In genomic region chr5:144733953-144734352, GRCm38 (mm10) we compare ENCODE assay signal across 10 mouse cellular contexts. TPM values are rescaled to one million over a fixed set of nuclear protein-coding genes. Genes with fewer than 3 reads are reported as not detected.
DNase-seq lines count a peak whose midpoint lies in the region; ATAC-seq and TF ChIP-seq lines count a peak whose summit lies in the region.
"Had no signal": no experiment of that assay in that cellular context is flagged by ENCODE, and none has a peak within 500 bp of the region (broad histone marks: within the 10 kb centered on the region; RNA-seq: fewer than 3 reads in every experiment).

No protein-coding gene starts in this region.

- peak; percentile 77 for DNase-seq in hindbrain, embryonic 10.5 days (ENCODE audit: low spot score)
- DNase-seq in ES-E14 (ENCODE audit: low read depth, low spot score) = peak; percentile 74
- DNase-seq in c-Kit-positive CD71-positive TER-119-positive erythroid progenitor cells, embryonic 14.5 days (ENCODE audit: low spot score) = peak; percentile 28
- peak; percentile 70 to 89 for DNase-seq in layer of hippocampus, adult 2 months (ENCODE audit: low spot score in 2 of 2)
- peak; percentile 71 for DNase-seq in lung, postnatal 10 days
- DNase-seq in spleen, adult 2 months (ENCODE audit: low read depth in 1 of 2, low spot score in 2 of 2) = peak in 1 of 2 experiments; percentile 20

- no peak for ATAC-seq in hindbrain, embryonic 12.5 days (ENCODE audit: low FRiP score)
- peak; percentile 25; the same call in 1 of the 2 replicates for ATAC-seq in frontal cortex, adult (ENCODE audit: low TSS enrichment)

- H3K4me3 ChIP-seq in hindbrain, embryonic 10.5 days = no peak overlapping the region
- H3K4me3 ChIP-seq in hindbrain, embryonic 12.5 days = no peak overlapping the region
- no peak overlapping the region for H3K4me3 ChIP-seq in ES-E14 (ENCODE audit: insufficient read depth in 1 of 2, low read depth in 1 of 2, low read length in 2 of 2, poor library complexity in 1 of 2, severe bottlenecking in 1 of 2)
- no peak overlapping the region for H3K4me3 ChIP-seq in layer of hippocampus, adult 2 months
- no peak overlapping the region for H3K4me3 ChIP-seq in spleen, adult 2 months (ENCODE audit: extremely low read depth, insufficient read depth, insufficient read length)
- H3K4me3 ChIP-seq: embryonic facial prominence, embryonic 12.5 days had no signal

- H3K27me3 ChIP-seq in hindbrain, embryonic 10.5 days (ENCODE audit: insufficient read depth, poor library complexity, severe bottlenecking) = peaks cover 3% of the 10 kb centered on the region; the same call in 1 of the 2 replicates
- 0 out of 2 replicates have a peak, but pooled peaks cover 3% of the 10 kb centered on the region for H3K27me3 ChIP-seq in hindbrain, embryonic 12.5 days
- H3K27me3 ChIP-seq in spleen, adult 2 months (ENCODE audit: control insufficient read depth, insufficient read depth, low read length) = no peaks in the 10 kb centered on the region; the same call in 1 of the 2 replicates
- H3K27me3 ChIP-seq: embryonic facial prominence, embryonic 12.5 days had no signal

- TF ChIP-seq POLR2A in spleen, adult 2 months (IDR thresholded peaks at IDR 0.05; ENCODE audit: low read depth, low read length) = no peak

- no peak overlapping the region for H3K9ac ChIP-seq in hindbrain, embryonic 12.5 days
- H3K9ac ChIP-seq in ES-E14 (ENCODE audit: insufficient read depth, low read depth, low read length, poor library complexity, severe bottlenecking) = no peak overlapping the region
- H3K9ac ChIP-seq: embryonic facial prominence, embryonic 12.5 days had no signal

- in situ Hi-C loops in ES-E14 (cut with MboI; ENCODE audit: low sequenced_read_pairs in 2 of 2, unreplicated experiment in 2 of 2) = loop anchor here (5.0 to 10.0 kb wide), 3 partner anchors 209 to 349 kb away; no protein-coding TSS in a partner anchor

- H3K9me3 ChIP-seq in hindbrain, embryonic 10.5 days = no peaks in the 10 kb centered on the region
- H3K9me3 ChIP-seq in hindbrain, embryonic 12.5 days (replicated peaks) = no peaks in the 10 kb centered on the region
- no peaks in the 10 kb centered on the region for H3K9me3 ChIP-seq in ES-E14 (ENCODE audit: control insufficient read depth, insufficient read depth, low read depth, low read length)
- H3K9me3 ChIP-seq: embryonic facial prominence, embryonic 12.5 days had no signal

- H3K4me2 ChIP-seq in hindbrain, embryonic 12.5 days (replicated peaks) = no peak overlapping the region
- H3K4me2 ChIP-seq: embryonic facial prominence, embryonic 12.5 days had no signal

- no peaks in the 10 kb centered on the region for H3K36me3 ChIP-seq in hindbrain, embryonic 10.5 days
- no peaks in the 10 kb centered on the region for H3K36me3 ChIP-seq in hindbrain, embryonic 12.5 days
- no peaks in the 10 kb centered on the region for H3K36me3 ChIP-seq in ES-E14 (ENCODE audit: control insufficient read depth, insufficient read depth, low read length, poor library complexity, severe bottlenecking)
- H3K36me3 ChIP-seq in spleen, adult 2 months (ENCODE audit: control insufficient read depth, insufficient read depth, low read length) = no peaks in the 10 kb centered on the region
- H3K36me3 ChIP-seq: embryonic facial prominence, embryonic 12.5 days had no signal

- no peak overlapping the region for H3K27ac ChIP-seq in hindbrain, embryonic 10.5 days
- H3K27ac ChIP-seq in hindbrain, embryonic 12.5 days = no peak overlapping the region
- H3K27ac ChIP-seq in ES-E14 (ENCODE audit: insufficient read depth, low read depth, low read length, poor library complexity, severe bottlenecking) = no peak overlapping the region
- H3K27ac ChIP-seq in layer of hippocampus, adult 2 months = no peak overlapping the region
- H3K27ac ChIP-seq in spleen, adult 2 months (ENCODE audit: insufficient read depth, low read length) = no peak overlapping the region
- H3K27ac ChIP-seq: embryonic facial prominence, embryonic 12.5 days; macrophage had no signal

- no peaks in the 10 kb centered on the region for H3K4me1 ChIP-seq in hindbrain, embryonic 10.5 days (replicated peaks)
- no peaks in the 10 kb centered on the region for H3K4me1 ChIP-seq in hindbrain, embryonic 12.5 days
- H3K4me1 ChIP-seq in ES-E14 (ENCODE audit: control insufficient read depth in 2 of 2, insufficient read depth in 2 of 2, low read length in 2 of 2, poor library complexity in 1 of 2) = peaks cover 0 to 4% of the 10 kb centered on the region in 2 experiments; a peak in 1 of 4 replicates
- H3K4me1 ChIP-seq in spleen, adult 2 months (ENCODE audit: control insufficient read depth, insufficient read depth, insufficient read length) = no peaks in the 10 kb centered on the region
- H3K4me1 ChIP-seq: embryonic facial prominence, embryonic 12.5 days had no signal

- 31% methylated on average over 4 of the region's 4 CpGs for WGBS in hindbrain, embryonic 10.5 days
- WGBS in hindbrain, embryonic 12.5 days = 37% methylated on average over 4 of the region's 4 CpGs
- WGBS in spleen, adult 2 months = 35% methylated on average over 4 of the region's 4 CpGs

- TF ChIP-seq CTCF in layer of hippocampus, adult 2 months (conservative IDR thresholded peaks at IDR 0.05) = peak; percentile 97
- TF ChIP-seq CTCF in spleen, adult 2 months (IDR thresholded peaks at IDR 0.05; ENCODE audit: extremely low read depth, insufficient read depth, insufficient read length, insufficient replicate concordance) = 0 out of 2 replicates have a peak, but pooled peaks have one; percentile 33

TF ChIP-seq in ES-E14, 5 proteins besides CTCF, POLR2A, EP300 and RAD21:
- TF ChIP-seq ZC3H11A (IDR thresholded peaks at IDR 0.05; ENCODE audit: borderline replicate concordance, low read depth, low read length) (peak; percentile 87; the same call in 1 of the 2 replicates), MAFK (IDR thresholded peaks at IDR 0.05; ENCODE audit: insufficient read depth, low read depth, low read length) (no peak)

RNA-seq across cellular contexts. Expression of gene Tmem130, which starts 27.7 kb away (rescaled TPM):
- polyA plus RNA-seq in hindbrain, embryonic 10.5 days (2016; fragmentation: Nextera tagmentation; extraction: Ambion mirVana) = 1.6 and 13.8 TPM in 2 replicates
- polyA plus RNA-seq in hindbrain, embryonic 12.5 days (2016; fragmentation: Nextera tagmentation; extraction: Ambion mirVana) = 73.4 and 73.8 TPM in 2 replicates
- total RNA-seq in ES-E14 (2012; rRNA removed) = 1.4 and 2.1 TPM in 2 replicates
- 100 to 1,000 TPM; 126 to 132 TPM for total RNA-seq in layer of hippocampus, adult 2 months (2021)
- polyA plus RNA-seq in spleen, adult 2 months (2012; rRNA removed) = not detected in 2 replicates
- polyA plus RNA-seq: macrophage had no signal

RNA-seq across cellular contexts. Expression of gene Trrap, which starts 33.6 kb away (rescaled TPM):
- 80.3 and 80.7 TPM in 2 replicates for polyA plus RNA-seq in hindbrain, embryonic 10.5 days (2016; fragmentation: Nextera tagmentation; extraction: Ambion mirVana)
- 92.5 and 94.5 TPM in 2 replicates for polyA plus RNA-seq in hindbrain, embryonic 12.5 days (2016; fragmentation: Nextera tagmentation; extraction: Ambion mirVana)
- total RNA-seq in ES-E14 (2012; rRNA removed) = 104 and 105 TPM in 2 replicates
- total RNA-seq in layer of hippocampus, adult 2 months (2021) = 100 to 1,000 TPM; 175 to 189 TPM
- 93.8 and 106 TPM in 2 replicates for polyA plus RNA-seq in spleen, adult 2 months (2012; rRNA removed)
